Mouse (Mus musculus) midbrain, embryonic 16.5 days (tissue): Measurements from ENCODE around the gene Sectm1b. TPM values are rescaled to one million over a fixed set of nuclear protein-coding genes. Genes with fewer than 3 reads are reported as not detected.

Experiments used
- ATAC-seq: fragments of 200-750 bp; cut with Nextera tagmentation; 2 replicates; pipeline ENCODE4 v1.8.0; 2017; ENCODE audit warnings: moderate TSS enrichment
- H3K27ac ChIP-seq: fragments of 300-500 bp; sonication (generic); 2 replicates; pipeline ENCODE4 v1.5.1; 2014; ENCODE audit warnings: mild to moderate bottlenecking, low read length, mixed read lengths
- H3K27me3 ChIP-seq: fragments of 300-500 bp; sonication (generic); 2 replicates; pipeline ENCODE4 v1.6.1; 2014; ENCODE audit warnings: low read depth, low read length, mixed read lengths; ENCODE audit not compliant: control insufficient read depth, insufficient read depth
- H3K36me3 ChIP-seq: fragments of 300-500 bp; sonication (generic); 2 replicates; pipeline ENCODE4 v1.6.1; 2014; ENCODE audit warnings: mild to moderate bottlenecking, low read length, moderate library complexity, mixed read lengths; ENCODE audit not compliant: control insufficient read depth, insufficient read depth
- H3K4me1 ChIP-seq: fragments of 300-500 bp; sonication (generic); 2 replicates; pipeline ENCODE4 v1.6.1; 2014; ENCODE audit warnings: mild to moderate bottlenecking, low read length, mixed read lengths; ENCODE audit not compliant: control insufficient read depth, insufficient read depth
- H3K4me2 ChIP-seq: fragments of 300-500 bp; sonication (generic); 2 replicates; pipeline ENCODE4 v1.6.1; 2014; ENCODE audit warnings: mild to moderate bottlenecking, low read length, mixed read lengths
- H3K4me3 ChIP-seq: fragments of 300-500 bp; sonication (generic); 2 replicates; pipeline ENCODE4 v1.5.1; 2014; ENCODE audit warnings: low read depth, mild to moderate bottlenecking, low read length, moderate library complexity, mixed read lengths
- H3K9ac ChIP-seq: fragments of 300-500 bp; sonication (generic); 2 replicates; pipeline ENCODE4 v1.6.1; 2014; ENCODE audit warnings: low read depth, low read length, mixed read lengths
- H3K9me3 ChIP-seq: fragments of 300-500 bp; sonication (generic); replicated peaks from 2 replicates; pipeline ENCODE4 v1.6.1; 2014; ENCODE audit warnings: mild to moderate bottlenecking, low read length, mixed read lengths; ENCODE audit not compliant: control insufficient read depth, poor library complexity, severe bottlenecking
- WGBS: fragments of 180-500 bp; shearing (Covaris S2); extraction: QIAGEN DNeasy Blood & Tissue Kit; methylation state at CpG from one replicate; pipeline ENCODE4 v1.1.7; 2014; 5-methylcytosine and 5-hydroxymethylcytosine counted together
- polyA plus RNA-seq: library from polyadenylated mRNA; unstranded; fragments of >200 nt; fragmentation: Nextera tagmentation; extraction: Ambion mirVana; gene quantifications from 2 replicates; pipeline ENCODE4 v1.2.1, GENCODE M21; 2015

Sectm1b gene
- polyA plus RNA-seq, 1 experiment from 2014 or later: not detected

DNA sequence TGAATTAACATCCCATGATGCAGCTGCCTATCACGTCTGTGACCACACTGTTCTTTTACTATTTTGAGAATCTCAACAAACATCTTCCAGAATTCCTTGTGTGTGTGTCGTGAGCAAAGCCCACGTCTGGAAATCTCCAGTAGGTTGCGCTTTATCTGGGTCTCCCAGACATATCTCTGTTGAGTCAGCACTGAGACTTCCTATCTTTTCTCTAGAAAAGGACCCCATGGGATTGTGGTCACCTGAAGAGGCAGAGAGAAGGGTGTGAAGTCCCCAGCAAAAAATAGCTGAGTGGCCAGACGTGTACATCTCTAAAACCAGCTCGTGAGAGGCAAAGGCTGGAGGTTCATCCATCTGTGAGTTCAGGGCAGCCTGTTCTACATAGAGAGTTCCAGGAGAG lies 39.2 kb downstream of the Sectm1b start:
- no peak for ATAC-seq
- H3K4me1 ChIP-seq: no peaks in the 10 kb centered on the region
- no peak overlapping the region for H3K9ac ChIP-seq
- H3K36me3 ChIP-seq: no peaks in the 10 kb centered on the region
- no peaks in the 10 kb centered on the region for H3K27me3 ChIP-seq
- no peak overlapping the region for H3K4me3 ChIP-seq
- no peak overlapping the region for H3K4me2 ChIP-seq
- 76% methylated on average over 6 of the region's 6 CpGs for WGBS
- H3K27ac ChIP-seq: no peak overlapping the region
- no peaks in the 10 kb centered on the region for H3K9me3 ChIP-seq

DNA sequence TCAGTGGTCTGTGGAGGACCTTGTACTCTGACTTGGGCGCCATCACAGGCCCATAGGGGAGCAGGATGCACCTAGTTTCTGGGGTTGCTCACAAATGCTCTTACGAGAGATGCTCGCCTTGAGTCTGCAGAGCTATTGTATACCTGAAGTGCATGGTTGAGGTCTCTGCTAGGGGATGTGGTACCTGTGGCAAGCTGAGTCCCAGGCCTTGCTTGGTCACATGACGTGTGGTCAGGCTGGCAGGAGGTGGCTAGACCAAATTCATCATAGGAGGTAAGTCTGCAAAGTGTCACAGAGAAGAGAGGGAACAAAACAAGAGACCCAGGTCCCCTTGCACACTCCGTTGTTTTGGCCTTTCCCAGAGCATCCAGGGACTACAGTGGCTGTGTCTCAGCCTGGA lies 43.9 kb downstream of the Sectm1b start:
- 88% methylated on average over 5 of the region's 5 CpGs for WGBS
- H3K9ac ChIP-seq: no peak overlapping the region
- no peaks in the 10 kb centered on the region for H3K27me3 ChIP-seq
- no peak for ATAC-seq
- H3K4me1 ChIP-seq: no peaks in the 10 kb centered on the region
- H3K27ac ChIP-seq: no peak overlapping the region
- no peaks in the 10 kb centered on the region for H3K9me3 ChIP-seq
- H3K4me3 ChIP-seq: no peak overlapping the region
- no peak overlapping the region for H3K4me2 ChIP-seq
- no peaks in the 10 kb centered on the region for H3K36me3 ChIP-seq

DNA sequence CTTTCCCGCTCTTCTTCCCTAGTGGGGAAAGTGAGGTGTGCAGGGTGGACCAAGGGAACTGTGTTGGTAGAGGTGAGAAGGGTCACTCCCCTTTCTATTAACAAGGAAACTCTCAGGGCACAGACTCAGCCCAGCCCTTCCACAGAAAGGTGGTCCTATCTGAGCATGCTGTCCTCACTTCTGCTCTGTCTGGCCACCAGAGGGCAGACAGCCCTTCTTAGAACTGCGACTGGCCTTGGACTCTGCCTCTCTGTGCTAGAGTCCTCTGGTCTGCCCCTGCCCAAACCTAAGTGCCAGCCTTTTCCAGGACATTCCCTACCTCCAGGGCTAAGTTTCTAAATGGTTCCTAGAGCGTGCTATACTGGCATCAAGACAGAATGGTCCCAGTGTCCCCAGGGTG lies 45.7 kb downstream of the Sectm1b start:
- Histone ChIP-seq H3K9ac (no peak overlapping the region), H3K4me3 (no peak overlapping the region), H3K4me1 (no peaks in the 10 kb centered on the region), H3K4me2 (no peak overlapping the region), H3K9me3 (no peaks in the 10 kb centered on the region), H3K36me3 (no peaks in the 10 kb centered on the region), H3K27ac (no peak overlapping the region), H3K27me3 (no peaks in the 10 kb centered on the region)
- 49% methylated on average over 3 of the region's 3 CpGs for WGBS
- ATAC-seq: peak; percentile 62; the same call in 1 of the 2 replicates

DNA sequence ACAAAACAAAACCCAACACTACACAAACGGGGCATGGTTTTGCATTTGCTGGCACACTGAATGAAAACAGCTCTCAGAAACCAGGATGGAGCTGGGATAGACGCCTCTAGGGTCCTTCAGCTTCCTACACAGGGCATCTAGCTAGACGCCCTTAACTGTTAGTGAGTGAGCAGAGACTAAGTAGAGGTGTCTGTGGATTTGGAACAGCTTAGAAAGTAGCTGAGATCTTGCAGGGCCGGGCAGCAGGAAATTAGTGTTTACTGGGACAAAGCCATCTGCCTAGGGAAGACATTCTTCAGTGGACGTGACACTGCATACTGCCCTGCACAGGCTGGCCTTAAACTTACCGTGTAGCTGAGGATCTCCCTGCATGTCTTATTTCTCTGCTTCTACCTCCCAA lies 47.9 kb downstream of the Sectm1b start:
- H3K9me3 ChIP-seq: no peaks in the 10 kb centered on the region
- H3K36me3 ChIP-seq: no peaks in the 10 kb centered on the region
- no peak overlapping the region for H3K4me2 ChIP-seq
- no peak overlapping the region for H3K4me3 ChIP-seq
- no peaks in the 10 kb centered on the region for H3K27me3 ChIP-seq
- no peak overlapping the region for H3K27ac ChIP-seq
- H3K9ac ChIP-seq: peak overlapping the region; percentile 20; the same call in 1 of the 2 replicates
- H3K4me1 ChIP-seq: no peaks in the 10 kb centered on the region
- WGBS: 72% methylated on average over 6 of the region's 6 CpGs
- ATAC-seq: no peak

GRCm38 (mm10) chr11:121014896-121015300 lies 48.5 kb downstream of the Sectm1b start:
- ATAC-seq: no peak
- H3K27me3 ChIP-seq: no peaks in the 10 kb centered on the region
- 65% methylated on average over 19 of the region's 19 CpGs for WGBS
- H3K27ac ChIP-seq: no peak overlapping the region
- no peaks in the 10 kb centered on the region for H3K9me3 ChIP-seq
- H3K4me2 ChIP-seq: peak overlapping the region; percentile 32
- no peak overlapping the region for H3K4me3 ChIP-seq
- no peaks in the 10 kb centered on the region for H3K4me1 ChIP-seq
- H3K36me3 ChIP-seq: no peaks in the 10 kb centered on the region
- no peak overlapping the region for H3K9ac ChIP-seq

DNA sequence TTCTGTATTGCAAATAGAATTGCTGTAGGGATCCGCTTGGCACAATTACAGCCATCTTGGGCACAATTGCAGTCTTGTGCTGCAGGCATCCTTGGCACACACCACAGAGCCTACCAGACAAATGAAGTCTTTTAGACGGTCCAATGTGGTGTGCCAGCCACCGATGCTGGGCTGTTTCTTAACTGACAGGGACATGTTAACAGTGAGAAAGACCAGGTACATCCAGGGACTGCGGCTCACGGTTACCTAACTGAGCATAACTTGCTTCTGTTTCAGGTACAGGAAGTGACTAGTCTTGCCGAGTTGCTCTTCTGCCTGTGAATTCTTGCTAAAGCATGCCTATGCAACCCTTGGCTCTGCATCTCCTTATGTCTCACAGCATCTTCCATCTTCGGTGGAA lies 49.7 kb downstream of the Sectm1b start:
- H3K27me3 ChIP-seq: no peaks in the 10 kb centered on the region
- no peak for ATAC-seq
- H3K27ac ChIP-seq: no peak overlapping the region
- H3K4me3 ChIP-seq: no peak overlapping the region
- H3K9ac ChIP-seq: no peak overlapping the region
- WGBS: 84% methylated on average over 7 of the region's 7 CpGs
- no peaks in the 10 kb centered on the region for H3K9me3 ChIP-seq
- no peaks in the 10 kb centered on the region for H3K36me3 ChIP-seq
- no peaks in the 10 kb centered on the region for H3K4me1 ChIP-seq
- H3K4me2 ChIP-seq: no peak overlapping the region

DNA sequence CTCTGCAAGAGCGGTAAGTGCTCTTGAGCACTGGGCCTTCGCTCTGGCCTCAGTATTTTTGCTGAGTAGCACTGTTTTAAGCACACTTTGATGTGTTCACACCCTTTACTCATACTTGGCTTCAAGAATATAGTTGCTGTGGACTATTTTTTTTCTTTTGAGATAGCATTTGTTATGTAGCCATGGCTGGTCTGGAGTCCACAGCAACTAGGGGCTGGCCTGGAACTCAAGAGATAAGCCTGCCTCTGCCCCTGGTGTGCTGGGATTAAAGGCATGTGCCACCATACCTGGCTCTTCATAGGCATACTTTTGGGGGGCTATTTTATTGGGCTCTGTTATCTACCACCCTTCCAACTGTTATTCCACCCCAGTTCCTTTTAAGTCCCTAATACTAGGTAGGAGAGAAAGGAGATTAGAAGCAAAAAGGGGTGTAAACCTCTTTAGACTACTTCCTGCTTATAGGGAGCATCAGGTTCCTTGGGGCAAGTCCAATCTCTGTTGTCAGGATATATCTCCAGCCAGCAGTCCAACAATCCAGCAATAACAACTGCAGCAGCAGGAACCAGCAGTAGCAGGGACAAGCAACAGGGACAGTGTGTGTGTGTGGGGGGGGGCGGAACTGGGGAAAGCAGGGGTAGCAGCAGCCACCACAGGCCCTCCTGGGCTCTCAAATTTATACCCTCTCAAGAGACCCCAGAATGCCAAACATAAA lies 53.2 kb downstream of the Sectm1b start:
- no peak for ATAC-seq
- Histone ChIP-seq H3K9ac (no peak overlapping the region), H3K4me2 (no peak overlapping the region), H3K9me3 (no peaks in the 10 kb centered on the region), H3K27me3 (no peaks in the 10 kb centered on the region), H3K36me3 (no peaks in the 10 kb centered on the region), H3K27ac (no peak overlapping the region), H3K4me3 (no peak overlapping the region), H3K4me1 (no peaks in the 10 kb centered on the region)
- WGBS: 100% methylated on average over 3 of the region's 3 CpGs

- Histone ChIP-seq H3K27me3 (no peaks in the 10 kb centered on the region), H3K9me3 (no peaks in the 10 kb centered on the region), H3K4me3 (no peak overlapping the region), H3K4me1 (no peaks in the 10 kb centered on the region), H3K4me2 (no peak overlapping the region), H3K9ac (no peak overlapping the region), H3K27ac (no peak overlapping the region), H3K36me3 (no peaks in the 10 kb centered on the region)
- ATAC-seq: no peak
- WGBS: 79% methylated on average over 6 of the region's 6 CpGs
These were observed 57.2 kb downstream of the Sectm1b start for GRCm38 (mm10) chr11:121006184-121006583.

GRCm38 (mm10) chr11:121004281-121004680 lies 59.1 kb downstream of the Sectm1b start:
- Histone ChIP-seq H3K27me3 (no peaks in the 10 kb centered on the region), H3K9ac (no peak overlapping the region), H3K4me3 (no peak overlapping the region), H3K9me3 (no peaks in the 10 kb centered on the region), H3K4me1 (no peaks in the 10 kb centered on the region), H3K4me2 (no peak overlapping the region), H3K36me3 (no peaks in the 10 kb centered on the region), H3K27ac (no peak overlapping the region)
- no peak for ATAC-seq
- WGBS: 61% methylated on average over 5 of the region's 5 CpGs
